Mouse (Mus musculus) heart, embryonic 11.5 days (tissue): ENCODE measurements around the gene Pdgfb. TPM values are rescaled to one million over a fixed set of nuclear protein-coding genes. Genes with fewer than 3 reads are reported as not detected.
A peak's percentile ranks its signal among the peaks of the same experiment; 100 is the strongest.

Source experiments
- ATAC-seq: fragments of 200-750 bp; cut with Nextera tagmentation; replicated peaks from 2 replicates; pipeline ENCODE4 v1.8.0; 2017; ENCODE audit warnings: moderate library complexity; ENCODE audit not compliant: insufficient number of reproducible peaks, low FRiP score, low TSS enrichment
- H3K27ac ChIP-seq: fragments of 300-500 bp; sonication (generic); 2 replicates; pipeline ENCODE4 v1.5.1; 2014; ENCODE audit warnings: mild to moderate bottlenecking, low read depth, low read length
- H3K27me3 ChIP-seq: fragments of 300-500 bp; sonication (generic); 2 replicates; pipeline ENCODE4 v1.6.1; 2014; ENCODE audit warnings: mild to moderate bottlenecking, low read length, mixed read lengths; ENCODE audit not compliant: control insufficient read depth, insufficient read depth
- H3K36me3 ChIP-seq: fragments of 300-500 bp; sonication (generic); 2 replicates; pipeline ENCODE4 v1.6.1; 2014; ENCODE audit warnings: mild to moderate bottlenecking, low read length, moderate library complexity, mixed read lengths; ENCODE audit not compliant: control insufficient read depth, insufficient read depth
- H3K4me1 ChIP-seq: fragments of 300-500 bp; sonication (generic); 2 replicates; pipeline ENCODE4 v1.6.1; 2014; ENCODE audit warnings: low read length; ENCODE audit not compliant: control insufficient read depth, insufficient read depth
- H3K4me2 ChIP-seq: fragments of 300-500 bp; sonication (generic); 2 replicates; pipeline ENCODE4 v1.6.1; 2014; ENCODE audit warnings: mild to moderate bottlenecking, moderate library complexity
- H3K4me3 ChIP-seq: fragments of 300-500 bp; sonication (generic); 2 replicates; pipeline ENCODE4 v1.5.1; 2014; ENCODE audit warnings: low read depth, low read length
- H3K9ac ChIP-seq: fragments of 300-500 bp; sonication (generic); 2 replicates; pipeline ENCODE4 v1.6.1; 2014; ENCODE audit warnings: mild to moderate bottlenecking, low read depth, low read length, moderate library complexity
- H3K9me3 ChIP-seq: fragments of 300-500 bp; sonication (generic); replicated peaks from 2 replicates; pipeline ENCODE4 v1.6.1; 2016; ENCODE audit warnings: low read length; ENCODE audit not compliant: control insufficient read depth
- WGBS: fragments of 180-500 bp; shearing (Covaris S2); extraction: QIAGEN DNeasy Blood & Tissue Kit; methylation state at CpG from one replicate; pipeline ENCODE4 v1.1.7; 2014; ENCODE audit not compliant: insufficient replicate concordance; 5-methylcytosine and 5-hydroxymethylcytosine counted together
- polyA plus RNA-seq: library from polyadenylated mRNA; unstranded; fragments of >200 nt; fragmentation: Nextera tagmentation; extraction: Ambion mirVana; gene quantifications from 2 replicates; pipeline ENCODE4 v1.2.1, GENCODE M21; 2014

Pdgfb gene
- polyA plus RNA-seq, 1 experiment from 2014 or later = 2.0 TPM

GRCm38 (mm10) chr15:80026689-80027353 is 12.0 kb upstream of the Pdgfb start:
- no peak for ATAC-seq
- no peaks in the 10 kb centered on the region for H3K27me3 ChIP-seq
- H3K36me3 ChIP-seq = no peaks in the 10 kb centered on the region
- H3K27ac ChIP-seq = no peak overlapping the region
- no peak overlapping the region for H3K4me2 ChIP-seq
- H3K9ac ChIP-seq = no peak overlapping the region
- H3K4me3 ChIP-seq = no peak overlapping the region
- H3K4me1 ChIP-seq = peaks cover 26% of the 10 kb centered on the region
- H3K9me3 ChIP-seq = peaks cover 4% of the 10 kb centered on the region; the same call in 1 of the 2 replicates
- WGBS = 74% methylated on average over 14 of the region's 14 CpGs

- ATAC-seq = no peak
- H3K4me2 ChIP-seq = no peak overlapping the region
- peaks cover 2% of the 10 kb centered on the region; the same call in 1 of the 2 replicates for H3K9me3 ChIP-seq
- no peak overlapping the region for H3K9ac ChIP-seq
- H3K4me3 ChIP-seq = no peak overlapping the region
- 61% methylated on average over 5 of the region's 5 CpGs for whole genome bisulfite sequencing
- no peak overlapping the region for H3K27ac ChIP-seq
- H3K27me3 ChIP-seq = no peaks in the 10 kb centered on the region
- H3K36me3 ChIP-seq = no peaks in the 10 kb centered on the region
- peaks cover 26% of the 10 kb centered on the region for H3K4me1 ChIP-seq
Measured at GRCm38 (mm10) chr15:80026061-80026460, 11.3 kb upstream of the Pdgfb start.

GRCm38 (mm10) chr15:80025615-80026014 is 10.8 kb upstream of the Pdgfb start:
- Histone ChIP-seq H3K9me3 (no peaks in the 10 kb centered on the region), H3K4me3 (no peak overlapping the region), H3K27me3 (no peaks in the 10 kb centered on the region), H3K36me3 (no peaks in the 10 kb centered on the region), H3K9ac (no peak overlapping the region), H3K4me1 (peaks cover 26% of the 10 kb centered on the region), H3K4me2 (no peak overlapping the region), H3K27ac (no peak overlapping the region)
- WGBS = 43% methylated on average over 7 of the region's 7 CpGs
- no peak for ATAC-seq

- peak; percentile 53 for ATAC-seq
- Histone ChIP-seq H3K9me3 (no peaks in the 10 kb centered on the region), H3K27ac (peak overlapping the region; percentile 78), H3K9ac (peak overlapping the region; percentile 60), H3K4me3 (no peak overlapping the region), H3K27me3 (no peaks in the 10 kb centered on the region), H3K4me1 (peaks cover 26% of the 10 kb centered on the region), H3K4me2 (peak overlapping the region; percentile 37), H3K36me3 (no peaks in the 10 kb centered on the region)
- WGBS = 29% methylated on average over 11 of the region's 11 CpGs
Measured at GRCm38 (mm10) chr15:80024331-80025313, 9.8 kb upstream of the Pdgfb start.

- no peak overlapping the region for H3K9ac ChIP-seq
- WGBS = 74% methylated on average over 4 of the region's 4 CpGs
Measured at GRCm38 (mm10) chr15:80020516-80020915, 5.7 kb upstream of the Pdgfb start.

GRCm38 (mm10) chr15:80019625-80020024 is 4.8 kb upstream of the Pdgfb start:
- Histone ChIP-seq H3K9ac (no peak overlapping the region), H3K36me3 (no peaks in the 10 kb centered on the region), H3K27ac (no peak overlapping the region), H3K4me3 (no peak overlapping the region), H3K4me1 (peaks cover 16% of the 10 kb centered on the region), H3K27me3 (peaks cover 17% of the 10 kb centered on the region), H3K9me3 (no peaks in the 10 kb centered on the region), H3K4me2 (no peak overlapping the region)
- no peak for ATAC-seq
- WGBS = 52% methylated on average over 4 of the region's 4 CpGs

More at GRCm38 (mm10) chr15:80020516-80020915, 5.7 kb upstream of the Pdgfb start:
- no peak overlapping the region for H3K4me2 ChIP-seq
- H3K27ac ChIP-seq = no peak overlapping the region
- no peak for ATAC-seq
- peaks cover 20% of the 10 kb centered on the region for H3K4me1 ChIP-seq
- no peaks in the 10 kb centered on the region for H3K9me3 ChIP-seq
- no peaks in the 10 kb centered on the region for H3K36me3 ChIP-seq
- no peak overlapping the region for H3K4me3 ChIP-seq
- H3K27me3 ChIP-seq = peaks cover 10% of the 10 kb centered on the region

- no peaks in the 10 kb centered on the region for H3K36me3 ChIP-seq
- ATAC-seq = no peak
- H3K27me3 ChIP-seq = peaks cover 21% of the 10 kb centered on the region
Measured at GRCm38 (mm10) chr15:80019220-80019619, 4.4 kb upstream of the Pdgfb start.

GRCm38 (mm10) chr15:80016563-80017301 is 2.0 kb upstream of the Pdgfb start:
- Histone ChIP-seq H3K9ac (no peak overlapping the region), H3K4me3 (no peak overlapping the region), H3K36me3 (no peaks in the 10 kb centered on the region), H3K27me3 (peaks cover 46% of the 10 kb centered on the region), H3K27ac (no peak overlapping the region), H3K9me3 (no peaks in the 10 kb centered on the region), H3K4me1 (peaks cover 32% of the 10 kb centered on the region), H3K4me2 (no peak overlapping the region)
- WGBS = 66% methylated on average over 9 of the region's 9 CpGs
- no peak for ATAC-seq

More at GRCm38 (mm10) chr15:80019220-80019619, 4.4 kb upstream of the Pdgfb start:
- Histone ChIP-seq H3K9me3 (no peaks in the 10 kb centered on the region), H3K9ac (no peak overlapping the region), H3K4me1 (peaks cover 15% of the 10 kb centered on the region), H3K4me2 (no peak overlapping the region), H3K4me3 (no peak overlapping the region), H3K27ac (no peak overlapping the region)
- WGBS = 77% methylated on average over 7 of the region's 7 CpGs
